Mouse (Mus musculus) adrenal gland, postnatal 0 days (tissue): ENCODE data around the gene Trappc5. TPM values are rescaled to one million over a fixed set of nuclear protein-coding genes. Genes with fewer than 3 reads are reported as not detected.

Experiments
- polyA plus RNA-seq: library from polyadenylated mRNA; unstranded; fragments of >200 nt; fragmentation: Nextera tagmentation; extraction: Ambion mirVana; gene quantifications from 2 replicates; pipeline ENCODE4 v1.2.1, GENCODE M21; 2015

The Trappc5 gene
- polyA plus RNA-seq = 26.5 and 28.8 TPM in 2 replicates

DNA sequence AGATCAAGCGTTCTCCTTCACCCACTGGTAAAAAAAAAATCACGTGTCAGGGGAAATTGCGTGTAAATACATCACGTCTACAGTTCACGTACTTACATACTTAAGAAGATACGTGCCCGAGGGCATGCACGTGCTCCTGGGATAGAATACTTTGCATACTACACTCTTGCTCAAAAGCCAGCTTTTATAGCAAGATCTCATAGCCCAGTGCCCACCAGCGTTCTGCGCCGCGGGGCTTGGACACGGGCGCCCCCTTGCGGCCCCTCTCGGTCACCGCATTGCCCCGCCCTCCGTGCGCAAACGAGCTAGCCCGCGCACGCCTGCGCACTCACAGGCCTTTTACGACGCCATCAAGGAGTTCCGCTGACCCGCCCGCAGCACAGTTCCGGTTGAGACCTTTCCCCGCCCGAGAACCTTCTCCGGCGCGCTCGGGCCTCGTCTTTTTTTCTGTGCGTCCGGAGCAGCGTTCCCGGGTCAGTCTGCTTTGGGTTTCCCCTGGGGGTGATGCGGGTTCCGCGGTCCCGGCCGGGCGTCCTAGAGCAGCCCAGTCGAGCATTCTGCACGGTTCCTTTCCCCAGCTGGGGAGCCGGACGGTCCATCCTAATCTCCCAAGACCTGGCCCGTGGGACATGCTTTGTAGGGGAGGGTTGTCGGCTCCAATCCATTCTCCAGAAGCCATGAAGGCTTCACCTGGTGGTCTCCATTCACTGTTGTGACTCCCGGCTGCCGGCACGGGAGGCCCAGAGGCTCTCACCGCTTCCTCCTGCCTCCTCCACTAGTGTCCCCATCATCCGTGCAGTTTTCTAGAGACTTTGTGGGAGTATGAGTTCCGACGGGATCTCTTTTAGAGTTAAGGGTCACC, at the start of gene Trappc5:
TSS of gene Trappc5 (plus strand) at position 169 of the 862 bp plus-strand sequence.

GRCm38 (mm10) chr8:3630647-3631477, 45.2 kb upstream of the Trappc5 start, which contains the start of gene Stxbp2:
Gene Stxbp2 (plus strand): TSS chr8:3630955.

DNA sequence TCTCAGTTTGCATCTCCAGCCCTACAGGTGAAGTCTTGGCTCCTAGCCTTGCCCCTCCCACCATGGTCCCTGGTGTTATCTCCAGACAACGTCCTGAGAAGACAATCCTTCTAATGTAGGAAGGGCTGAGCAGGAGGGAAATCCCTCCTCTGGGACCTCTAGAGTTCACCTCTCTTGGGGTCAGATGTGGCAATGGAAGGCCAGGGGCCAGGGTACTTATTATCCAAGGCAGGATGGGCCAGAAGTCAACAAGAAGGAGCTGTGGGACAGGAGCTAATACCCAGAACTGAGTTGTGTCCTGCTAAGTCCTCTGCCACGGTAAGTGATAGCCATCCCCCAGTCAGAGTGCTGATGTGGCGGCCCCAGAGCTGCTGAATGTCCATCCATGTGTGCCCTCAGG, 20.6 kb upstream of the Trappc5 start, which contains the start of gene Retn:
TSS of gene Retn (plus strand) at position 245 of the 400 bp plus-strand sequence.

DNA sequence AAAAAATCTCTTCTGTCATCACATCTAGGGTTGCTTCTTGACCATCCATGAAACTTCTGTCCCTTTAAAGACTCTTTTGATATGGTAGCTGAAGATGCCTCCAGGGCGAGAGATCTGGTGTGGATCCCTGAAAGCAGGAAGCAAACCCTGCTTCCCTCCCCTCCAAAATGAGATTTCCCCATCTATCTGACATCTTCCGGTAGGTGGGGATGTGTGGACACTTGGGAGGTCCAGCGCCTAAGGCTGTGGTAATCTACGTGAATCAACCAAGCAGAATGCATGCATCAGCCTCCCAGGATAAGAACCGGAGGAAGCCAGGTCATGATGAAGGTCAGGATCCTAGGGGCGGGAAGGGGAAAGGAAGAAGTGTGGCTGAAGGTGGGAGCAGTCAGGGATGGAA, 10.6 kb upstream of the Trappc5 start, which contains the start of gene Mcemp1:
TSS of gene Mcemp1 (plus strand) at position 248 of the 400 bp plus-strand sequence.

DNA sequence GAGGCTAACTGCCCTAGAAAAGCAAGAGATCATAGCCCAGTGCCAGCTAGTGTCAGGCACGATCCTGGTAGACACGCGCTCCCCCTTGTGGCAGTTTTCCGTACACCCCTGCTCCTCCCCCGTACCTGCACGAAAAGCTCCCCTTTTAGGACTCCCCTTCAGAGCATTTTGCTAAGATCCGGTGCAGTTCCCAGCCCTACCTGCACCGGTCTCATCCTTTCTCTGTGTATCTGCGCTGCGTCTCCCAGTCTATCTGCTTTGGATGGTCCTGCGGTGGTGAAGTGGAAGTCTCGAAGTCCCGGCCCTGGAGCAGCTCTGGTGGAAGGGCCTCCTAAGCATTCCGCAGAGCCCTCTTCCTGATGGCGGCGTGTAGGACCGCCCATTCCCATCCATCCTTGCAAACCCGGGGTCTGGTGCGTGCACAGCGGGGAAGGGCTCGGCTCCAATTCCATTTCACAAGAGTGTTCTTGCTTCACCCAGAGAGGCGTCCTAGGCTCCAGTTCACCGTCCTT, 4.1 kb upstream of the Trappc5 start, which contains the start of gene Fcor:
TSS of gene Fcor (minus strand) at position 383 of the 512 bp plus-strand sequence.

DNA sequence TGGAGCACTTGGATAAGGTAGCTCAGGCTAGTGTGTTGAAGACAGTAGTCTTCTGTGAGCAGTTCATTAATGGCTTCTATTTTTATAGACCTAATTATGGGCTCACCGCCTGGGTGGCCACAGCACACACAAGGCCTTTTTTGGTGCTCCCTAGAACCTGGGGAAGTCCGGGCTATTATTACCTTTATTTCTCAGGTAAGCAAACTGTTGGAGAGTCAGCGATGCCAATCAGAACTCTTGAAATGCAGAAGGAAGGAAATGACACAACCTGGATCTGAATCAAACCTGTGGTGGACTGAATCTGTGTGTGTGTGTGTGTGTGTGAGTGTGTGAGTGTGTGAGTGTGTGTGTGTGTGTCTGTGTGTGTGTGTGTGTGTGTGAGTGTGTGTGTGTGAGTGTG, 18.0 kb downstream of the Trappc5 start, which contains the start of gene Fcer2a:
TSS of gene Fcer2a (minus strand) at position 55 of the 400 bp plus-strand sequence.

GRCm38 (mm10) chr8:3720551-3720950, 44.5 kb downstream of the Trappc5 start, which contains the start of gene Clec4g:
Gene Clec4g (minus strand): TSS chr8:3720651.

Other genes with a start within 250 kb of the Trappc5 start
- gene Pex11g, start 208.6 kb upstream of the Trappc5 start, polyA plus RNA-seq = 5.8 and 11.0 TPM in 2 replicates
- gene Tex45, start 205.4 kb upstream of the Trappc5 start, polyA plus RNA-seq = 0.14 TPM in 1 of 2 replicates, not detected in the other
- gene Zfp358, start 183.2 kb upstream of the Trappc5 start, polyA plus RNA-seq = 28.0 and 29.2 TPM in 2 replicates
- gene Mcoln1, start 175.8 kb upstream of the Trappc5 start, polyA plus RNA-seq = 42.7 and 55.1 TPM in 2 replicates
- 18.1 and 21.1 TPM in 2 replicates for gene Pnpla6, start 160.9 kb upstream of the Trappc5 start, polyA plus RNA-seq
- gene C330021F23Rik, start 108.3 kb upstream of the Trappc5 start, polyA plus RNA-seq = 0.68 and 1.5 TPM in 2 replicates
- 2.9 and 8.1 TPM in 2 replicates for gene Camsap3, start 89.0 kb upstream of the Trappc5 start, polyA plus RNA-seq
- 26.3 and 31.5 TPM in 2 replicates for gene Xab2, start 55.0 kb upstream of the Trappc5 start, polyA plus RNA-seq
- 267 and 643 TPM in 2 replicates for gene Pet100, start 54.8 kb upstream of the Trappc5 start, polyA plus RNA-seq
- 0.17 TPM in 1 of 2 replicates, not detected in the other for gene Pcp2, start 50.8 kb upstream of the Trappc5 start, polyA plus RNA-seq
- gene Stxbp2, start 45.3 kb upstream of the Trappc5 start, polyA plus RNA-seq = 40.3 and 82.1 TPM in 2 replicates
- 1.4 TPM in 1 of 2 replicates, not detected in the other for gene Retn, start 20.5 kb upstream of the Trappc5 start, polyA plus RNA-seq
- gene Mcemp1, start 10.5 kb upstream of the Trappc5 start, polyA plus RNA-seq = 0.98 and 1.4 TPM in 2 replicates
- 6.3 and 6.8 TPM in 2 replicates for gene Fcor, start 3.9 kb upstream of the Trappc5 start, polyA plus RNA-seq
- 0.19 TPM in 1 of 2 replicates, not detected in the other for gene Fcer2a, start 17.9 kb downstream of the Trappc5 start, polyA plus RNA-seq
- 0.39 and 0.68 TPM in 2 replicates for gene Clec4g, start 44.4 kb downstream of the Trappc5 start, polyA plus RNA-seq
- gene Cd209a, start 72.7 kb downstream of the Trappc5 start, polyA plus RNA-seq = 0.24 and 0.41 TPM in 2 replicates
- gene Cd209e, start 178.0 kb downstream of the Trappc5 start, polyA plus RNA-seq = not detected in 2 replicates
- gene Cd209d, start 202.3 kb downstream of the Trappc5 start, polyA plus RNA-seq = not detected in 2 replicates